Mouse (Mus musculus): ENCODE results near the gene Mark3.

DNA sequence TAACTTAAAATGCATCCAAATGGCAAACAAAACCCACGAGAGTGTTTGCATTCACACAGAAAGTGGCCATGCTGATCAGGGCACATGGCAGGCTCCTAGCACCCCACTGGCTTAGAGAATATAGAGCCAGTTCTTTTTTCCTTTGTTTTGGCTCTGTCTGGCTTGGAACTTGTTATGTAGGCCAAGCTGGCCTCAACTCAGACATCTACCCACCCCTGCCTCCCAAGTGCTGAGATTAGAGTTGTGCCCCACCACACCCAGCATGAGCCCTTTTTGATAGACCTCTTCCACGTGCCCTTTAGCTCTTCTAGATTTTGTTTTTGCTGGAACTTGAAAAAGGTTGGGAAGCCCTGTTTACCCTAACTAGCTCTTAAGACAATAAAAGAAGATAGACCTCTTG is 19.5 kb downstream of the Mark3 start:
- TF ChIP-seq POLR2A (IDR thresholded peaks at IDR 0.05; ENCODE audit: borderline replicate concordance, control insufficient read depth, low read depth, low read length) (no peak), CTCF (IDR thresholded peaks at IDR 0.05; ENCODE audit: control insufficient read depth, insufficient read depth, low read length) (no peak)
